Mouse (Mus musculus) layer of hippocampus, adult 11-12 months (tissue): ENCODE results near the gene C1qtnf5.

Experiments
- DNase-seq: peaks from one replicate; pipeline ENCODE4 v3.0.0; 2022; ENCODE audit warnings: low spot score

Gene C1qtnf5

GRCm38 (mm10) chr9:44107110-44107509 is at the start of gene C1qtnf5:
C1qtnf5 (plus strand) TSS chr9:44107245.
- peak; percentile 77 for DNase-seq

GRCm38 (mm10) chr9:44058606-44059005 is 48.4 kb upstream of the C1qtnf5 start:
- DNase-seq = no peak

- DNase-seq = no peak
Measured at GRCm38 (mm10) chr9:44065177-44065576, 41.9 kb upstream of the C1qtnf5 start.

- peak; percentile 100 for DNase-seq
Measured at GRCm38 (mm10) chr9:44066785-44067225, 40.2 kb upstream of the C1qtnf5 start, which contains the start of gene Usp2. Usp2 (plus strand) TSS chr9:44067021.

- DNase-seq = no peak
Measured at GRCm38 (mm10) chr9:44067241-44067959, 39.6 kb upstream of the C1qtnf5 start.

GRCm38 (mm10) chr9:44067960-44068330 is 39.1 kb upstream of the C1qtnf5 start:
- peak; percentile 15 for DNase-seq

GRCm38 (mm10) chr9:44069252-44069651 is 37.8 kb upstream of the C1qtnf5 start:
- DNase-seq = no peak

GRCm38 (mm10) chr9:44070113-44070843 is 36.8 kb upstream of the C1qtnf5 start:
- no peak for DNase-seq

GRCm38 (mm10) chr9:44070844-44071231 is 36.2 kb upstream of the C1qtnf5 start:
- no peak for DNase-seq

GRCm38 (mm10) chr9:44071914-44072598 is 35.0 kb upstream of the C1qtnf5 start:
- peak; percentile 74 for DNase-seq

GRCm38 (mm10) chr9:44072599-44072915 is 34.5 kb upstream of the C1qtnf5 start:
- DNase-seq = peak; percentile 50

- DNase-seq = peak; percentile 13
Measured at GRCm38 (mm10) chr9:44073115-44073514, 33.9 kb upstream of the C1qtnf5 start.

GRCm38 (mm10) chr9:44074395-44075275 is 32.4 kb upstream of the C1qtnf5 start:
- DNase-seq = peak; percentile 58

GRCm38 (mm10) chr9:44075276-44075995 is 31.6 kb upstream of the C1qtnf5 start:
- peak; percentile 12 for DNase-seq

GRCm38 (mm10) chr9:44075996-44076763 is 30.9 kb upstream of the C1qtnf5 start:
- DNase-seq = no peak

- DNase-seq = peak; percentile 81
Measured at GRCm38 (mm10) chr9:44076764-44077120, 30.3 kb upstream of the C1qtnf5 start.

- DNase-seq = peak; percentile 9
Measured at GRCm38 (mm10) chr9:44077266-44077910, 29.7 kb upstream of the C1qtnf5 start.

GRCm38 (mm10) chr9:44078136-44078797 is 28.8 kb upstream of the C1qtnf5 start:
- no peak for DNase-seq
